Mouse (Mus musculus) forebrain, postnatal 0 days (tissue): ENCODE measurements around the gene Tdgf1. TPM values are rescaled to one million over a fixed set of nuclear protein-coding genes. Genes with fewer than 3 reads are reported as not detected.

Experiments used
- ATAC-seq: fragments of 200-750 bp; cut with Nextera tagmentation; 2 replicates; pipeline ENCODE4 v1.8.0; 2017; ENCODE audit warnings: mild to moderate bottlenecking, moderate library complexity
- DNase-seq: peaks from one replicate; pipeline ENCODE4 v3.0.0-alpha.2; 2015
- H3K27ac ChIP-seq: fragments of 300-500 bp; sonication (generic); 2 replicates; pipeline ENCODE4 v1.5.1; 2014; ENCODE audit warnings: low read depth, mild to moderate bottlenecking, antibody characterized with exemption, low read length, moderate library complexity, mixed read lengths
- H3K27me3 ChIP-seq: fragments of 300-500 bp; sonication (generic); 2 replicates; pipeline ENCODE4 v1.6.1; 2014; ENCODE audit warnings: mild to moderate bottlenecking, low read length, mixed read lengths; ENCODE audit not compliant: insufficient read depth
- H3K36me3 ChIP-seq: fragments of 300-500 bp; sonication (generic); 2 replicates; pipeline ENCODE4 v1.6.1; 2014; ENCODE audit warnings: mild to moderate bottlenecking, moderate library complexity; ENCODE audit not compliant: insufficient read depth
- H3K4me1 ChIP-seq: fragments of 300-500 bp; sonication (generic); 2 replicates; pipeline ENCODE4 v1.6.1; 2014; ENCODE audit warnings: antibody characterized with exemption; ENCODE audit not compliant: insufficient read depth
- H3K4me2 ChIP-seq: fragments of 300-500 bp; sonication (generic); 2 replicates; pipeline ENCODE4 v1.6.1; 2014; ENCODE audit warnings: low read depth, mild to moderate bottlenecking, moderate library complexity
- H3K4me3 ChIP-seq: fragments of 300-500 bp; sonication (generic); 2 replicates; pipeline ENCODE4 v1.5.1; 2014; ENCODE audit warnings: low read depth, low read length, mixed read lengths
- H3K9ac ChIP-seq: fragments of 300-500 bp; sonication (generic); 2 replicates; pipeline ENCODE4 v1.6.1; 2014; ENCODE audit warnings: mild to moderate bottlenecking
- H3K9me3 ChIP-seq: fragments of 300-500 bp; sonication (generic); 2 replicates; pipeline ENCODE4 v1.6.1; 2016; ENCODE audit warnings: low read length
- CTCF ChIP-seq: sonication (generic); IDR thresholded peaks from 2 replicates; pipeline ENCODE4 v1.5.1; 2016; ENCODE audit warnings: antibody characterized with exemption, control low read depth, low read depth
- WGBS: fragments of 180-500 bp; shearing (Covaris S2); extraction: QIAGEN DNeasy Blood & Tissue Kit; methylation state at CpG from one replicate; pipeline ENCODE4 v1.1.7; 2014; 5-methylcytosine and 5-hydroxymethylcytosine counted together
- polyA plus RNA-seq: library from polyadenylated mRNA; unstranded; fragments of >200 nt; fragmentation: Nextera tagmentation; extraction: Ambion mirVana; gene quantifications from 2 replicates; pipeline ENCODE4 v1.2.1, GENCODE M21; 2015
- total RNA-seq: library from RNA; depleted of rRNA; stranded (reverse); fragments of >200 nt; gene quantifications from 2 replicates; pipeline ENCODE4 v1.2.3, GENCODE M21; 2014; rRNA removed

The Tdgf1 gene
- total RNA-seq (not detected in 2 replicates), polyA plus RNA-seq (0.09 and 0.12 TPM in 2 replicates)

DNA sequence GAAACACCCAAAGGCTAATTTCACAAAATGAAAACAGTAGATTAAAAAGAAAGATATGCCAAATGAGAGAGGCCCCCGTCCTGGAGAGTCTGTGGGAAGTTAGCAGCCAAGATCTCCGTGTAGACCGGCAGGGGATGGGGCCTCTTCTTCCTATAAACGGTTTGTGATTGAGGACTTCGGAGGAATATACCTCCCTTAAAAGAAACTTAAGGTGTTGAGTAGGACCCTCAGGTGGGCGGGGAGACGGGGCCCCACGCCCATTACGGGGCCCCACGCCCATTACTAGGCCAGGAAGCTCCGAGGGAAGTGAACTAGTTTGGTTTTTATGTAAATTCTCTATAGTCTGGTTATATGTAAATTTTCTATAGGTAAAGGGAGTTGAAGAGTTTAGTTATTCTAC is at the start of gene Tdgf1:
TSS of gene Tdgf1 (minus strand) at position 233 of the 400 bp plus-strand sequence.
- TF ChIP-seq CTCF, result no peak
- no peak for ATAC-seq
- DNase-seq, result no peak
- no peak within 1 kb of the TSS for H3K9ac ChIP-seq
- H3K27me3 ChIP-seq, result peaks cover 17% of the 10 kb centered on the region
- no peaks in the 10 kb centered on the region for H3K36me3 ChIP-seq
- no peak within 1 kb of the TSS for H3K27ac ChIP-seq
- 24% methylated on average over 11 of the region's 11 CpGs for WGBS
- H3K4me3 ChIP-seq, result peak within 1 kb of the TSS; percentile 9; the same call in 1 of the 2 replicates
- H3K9me3 ChIP-seq, result no peaks in the 10 kb centered on the region
- peak within 1 kb of the TSS; percentile 27; the same call in 1 of the 2 replicates for H3K4me2 ChIP-seq
- H3K4me1 ChIP-seq, result no peaks in the 10 kb centered on the region

DNA sequence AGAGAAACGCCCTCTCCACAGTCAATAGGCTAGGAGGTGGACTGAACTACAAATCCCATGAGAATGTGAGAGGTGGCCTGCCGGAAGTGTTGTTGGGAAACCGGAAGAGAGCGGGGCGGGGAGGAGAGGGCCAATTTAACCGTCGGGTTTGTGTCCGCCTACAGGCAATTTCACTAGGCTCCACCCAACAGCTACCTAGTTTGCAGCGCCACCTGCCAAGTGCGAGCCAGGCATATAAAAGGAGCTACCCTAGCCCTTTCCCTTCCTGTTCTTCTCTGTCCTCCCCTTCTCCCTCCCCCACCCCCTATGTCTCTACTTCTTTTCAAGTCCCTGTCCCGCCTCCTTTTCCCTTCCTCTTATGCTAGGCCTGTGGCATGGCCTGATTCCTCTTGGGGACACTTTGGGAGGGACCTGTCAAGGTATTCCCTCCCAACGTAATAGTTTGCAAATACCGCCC is 48.8 kb upstream of the Tdgf1 start:
- Histone ChIP-seq H3K27me3 (no peaks in the 10 kb centered on the region), H3K4me3 (peak overlapping the region; percentile 44), H3K9ac (peak overlapping the region; percentile 50), H3K4me2 (peak overlapping the region; percentile 50), H3K36me3 (no peaks in the 10 kb centered on the region), H3K27ac (peak overlapping the region; percentile 57; the same call in 1 of the 2 replicates), H3K4me1 (no peaks in the 10 kb centered on the region), H3K9me3 (no peaks in the 10 kb centered on the region)
- WGBS, result 11% methylated on average over 13 of the region's 13 CpGs
- ATAC-seq (peak; percentile 96), DNase-seq (peak; percentile 83)
- peak; percentile 52 for TF ChIP-seq CTCF

DNA sequence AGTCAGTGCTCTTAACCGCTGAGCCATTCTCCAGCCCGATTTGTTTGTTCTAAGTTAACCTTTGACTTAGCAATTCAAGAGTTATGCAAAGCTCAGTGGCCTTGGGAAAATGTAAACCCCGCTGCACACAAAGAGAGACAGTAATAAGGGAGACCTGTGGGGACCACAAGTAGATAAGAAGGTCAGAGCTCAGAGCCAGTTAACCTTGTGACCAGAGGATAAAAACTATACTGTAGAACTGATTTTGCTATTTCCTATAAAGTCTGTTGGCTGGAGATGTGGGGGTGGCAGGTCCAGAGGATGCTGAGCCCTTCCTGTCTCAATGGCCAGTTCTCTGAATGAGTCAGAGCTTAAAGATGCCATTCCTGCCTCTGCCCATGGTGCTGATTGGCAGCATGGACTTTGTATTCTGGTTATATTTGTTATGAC is 47.3 kb upstream of the Tdgf1 start:
- TF ChIP-seq CTCF, result no peak
- 45% methylated on average over 3 of the region's 3 CpGs for WGBS
- no peak for DNase-seq

DNA sequence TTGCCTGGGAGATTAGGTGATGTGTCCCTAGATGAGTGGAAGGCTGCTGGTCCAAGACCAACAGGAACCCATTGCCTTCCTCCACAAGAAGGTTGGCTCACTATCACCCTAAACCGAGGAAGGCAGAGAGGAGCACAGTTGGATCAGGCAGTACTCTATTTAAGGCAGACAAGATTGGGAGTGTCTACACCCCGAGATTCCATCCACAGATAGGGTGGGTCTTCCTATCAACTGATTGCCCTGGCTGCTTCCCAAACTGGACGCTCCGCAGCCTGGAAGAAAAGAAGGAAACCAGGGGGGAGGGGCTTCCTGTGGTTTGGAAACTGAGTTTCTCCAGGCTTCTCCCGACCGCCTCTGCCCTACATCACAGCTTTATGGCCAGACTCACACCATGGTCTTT is 44.2 kb upstream of the Tdgf1 start, which contains the start of gene Rtp3:
TSS of gene Rtp3 (minus strand) at position 380 of the 400 bp plus-strand sequence.
- no peak for DNase-seq

More for the DNA sequence above, 47.3 kb upstream of the Tdgf1 start:
- Histone ChIP-seq H3K9me3 (no peaks in the 10 kb centered on the region), H3K4me3 (no peak overlapping the region), H3K27me3 (no peaks in the 10 kb centered on the region), H3K4me1 (no peaks in the 10 kb centered on the region), H3K9ac (no peak overlapping the region), H3K36me3 (no peaks in the 10 kb centered on the region), H3K27ac (no peak overlapping the region), H3K4me2 (no peak overlapping the region)
- ATAC-seq, result no peak

DNA sequence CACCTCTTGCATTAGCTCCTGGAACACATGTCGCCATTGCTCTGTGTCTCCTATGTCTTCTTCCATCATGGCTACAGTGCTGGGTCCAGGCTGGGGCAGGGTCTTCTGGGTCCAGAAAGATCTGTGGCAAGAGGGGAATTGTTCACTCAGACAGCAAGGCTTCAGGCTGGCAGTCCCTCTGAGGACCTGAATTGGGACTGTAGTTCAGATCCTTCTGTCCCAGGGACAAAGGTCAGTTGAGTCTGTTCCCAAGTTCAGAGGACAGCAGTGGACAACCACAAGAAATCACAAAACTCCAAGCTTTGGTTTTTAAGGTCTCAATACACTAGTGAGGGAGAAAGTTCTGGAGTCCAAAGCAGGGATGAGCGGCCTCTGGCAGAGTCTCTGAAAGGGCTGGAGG is 43.6 kb upstream of the Tdgf1 start:
- H3K27ac ChIP-seq, result no peak overlapping the region
- H3K36me3 ChIP-seq, result no peaks in the 10 kb centered on the region
- DNase-seq, result no peak
- no peak for ATAC-seq
- no peak for TF ChIP-seq CTCF
- H3K27me3 ChIP-seq, result no peaks in the 10 kb centered on the region
- H3K4me1 ChIP-seq, result no peaks in the 10 kb centered on the region
- no peak overlapping the region for H3K9ac ChIP-seq
- 86% methylated on average over 2 of the region's 2 CpGs for WGBS
- no peak overlapping the region for H3K4me2 ChIP-seq
- H3K9me3 ChIP-seq, result no peaks in the 10 kb centered on the region
- H3K4me3 ChIP-seq, result no peak overlapping the region

More for the DNA sequence above, 44.2 kb upstream of the Tdgf1 start, which contains the start of gene Rtp3:
- ATAC-seq, result no peak
- H3K4me1 ChIP-seq, result no peaks in the 10 kb centered on the region
- no peaks in the 10 kb centered on the region for H3K9me3 ChIP-seq
- no peak for TF ChIP-seq CTCF
- H3K4me3 ChIP-seq, result no peak within 1 kb of the TSS
- H3K27me3 ChIP-seq, result no peaks in the 10 kb centered on the region
- H3K4me2 ChIP-seq, result no peak within 1 kb of the TSS
- WGBS, result 73% methylated on average over 6 of the region's 6 CpGs
- H3K27ac ChIP-seq, result no peak within 1 kb of the TSS
- H3K36me3 ChIP-seq, result no peaks in the 10 kb centered on the region
- no peak within 1 kb of the TSS for H3K9ac ChIP-seq

DNA sequence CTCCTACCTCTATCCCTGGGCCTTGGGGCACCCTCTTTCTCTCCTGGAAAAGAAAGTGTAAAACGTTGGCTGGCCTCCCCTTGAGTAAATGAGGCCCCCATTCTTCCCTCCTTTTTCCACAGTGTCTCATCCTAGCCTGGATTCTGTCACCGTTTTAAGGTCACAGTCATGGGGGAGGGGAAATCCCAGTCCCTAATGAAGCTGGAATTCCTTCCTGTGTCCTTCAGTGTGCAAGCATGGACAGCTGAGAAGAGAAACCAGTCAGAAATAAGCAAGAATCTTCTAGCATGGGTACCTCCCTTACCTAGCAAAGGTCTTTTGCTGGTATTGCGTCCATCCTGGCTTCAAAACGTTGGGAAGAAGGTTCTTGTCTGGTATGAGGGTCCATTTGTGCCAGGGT is 43.2 kb upstream of the Tdgf1 start:
- TF ChIP-seq CTCF, result no peak
- H3K9ac ChIP-seq, result no peak overlapping the region
- no peaks in the 10 kb centered on the region for H3K4me1 ChIP-seq
- no peak overlapping the region for H3K27ac ChIP-seq
- no peaks in the 10 kb centered on the region for H3K9me3 ChIP-seq
- no peak for DNase-seq
- WGBS, result 65% methylated on average over 4 of the region's 4 CpGs
- H3K36me3 ChIP-seq, result no peaks in the 10 kb centered on the region
- no peaks in the 10 kb centered on the region for H3K27me3 ChIP-seq
- H3K4me2 ChIP-seq, result no peak overlapping the region
- no peak overlapping the region for H3K4me3 ChIP-seq
- ATAC-seq, result no peak

DNA sequence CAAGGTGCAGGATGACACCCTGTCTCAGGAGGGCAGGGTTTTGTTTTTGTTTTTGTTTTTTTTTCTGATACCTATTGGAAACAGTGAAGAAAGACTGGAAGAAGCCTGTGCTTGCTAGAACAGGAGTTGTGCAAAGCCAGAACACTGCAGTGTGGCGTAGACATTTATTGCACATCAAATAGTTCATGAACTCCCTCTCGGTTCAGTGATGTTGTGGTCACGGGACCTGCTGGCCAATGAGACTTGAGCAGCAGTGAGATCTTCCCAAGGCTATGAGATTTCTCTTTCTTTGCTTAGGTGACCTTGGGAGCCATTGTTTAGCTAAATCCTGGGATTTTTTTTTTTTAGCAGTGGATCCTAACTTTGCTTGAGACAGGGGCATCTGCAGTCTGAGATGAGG is 42.1 kb upstream of the Tdgf1 start:
- no peak for TF ChIP-seq CTCF
- no peaks in the 10 kb centered on the region for H3K9me3 ChIP-seq
- no peak overlapping the region for H3K4me3 ChIP-seq
- H3K36me3 ChIP-seq, result no peaks in the 10 kb centered on the region
- no peaks in the 10 kb centered on the region for H3K4me1 ChIP-seq
- 81% methylated on average over 3 of the region's 3 CpGs for WGBS
- no peak overlapping the region for H3K4me2 ChIP-seq
- DNase-seq, result no peak
- H3K27ac ChIP-seq, result no peak overlapping the region
- ATAC-seq, result no peak
- H3K9ac ChIP-seq, result no peak overlapping the region
- no peaks in the 10 kb centered on the region for H3K27me3 ChIP-seq
